Mouse (Mus musculus): ENCODE data around the gene Hnf4a. TPM values are rescaled to one million over a fixed set of nuclear protein-coding genes. Genes with fewer than 3 reads are reported as not detected.

The Hnf4a gene
- polyA plus RNA-seq, 1 experiment from 2014 or later = 27.5 TPM

DNA sequence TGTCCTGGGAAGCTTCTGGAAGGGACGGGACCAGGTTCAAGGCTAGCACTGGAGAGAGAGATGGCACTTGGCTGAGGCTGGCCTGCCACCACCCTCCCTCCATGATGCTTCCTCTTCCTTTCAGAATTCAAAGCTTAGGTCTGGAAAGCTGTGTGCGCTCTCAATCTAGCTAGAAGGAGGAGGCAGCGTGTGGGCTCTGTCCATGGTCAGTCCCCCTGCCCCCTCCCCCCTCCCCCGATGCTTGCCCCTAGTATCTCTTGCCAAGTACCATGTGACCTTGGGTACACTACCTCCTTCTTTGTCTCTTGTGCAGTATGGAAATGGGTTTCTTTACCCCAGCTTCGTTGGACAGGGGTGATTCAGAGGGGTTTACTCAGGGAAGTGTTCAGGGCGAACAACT is 42.2 kb downstream of the Hnf4a start:
- ATAC-seq (peak; percentile 18), DNase-seq (peak; percentile 39)
- H3K9ac ChIP-seq (replicated peaks) = peak overlapping the region; percentile 77

GRCm38 (mm10) chr2:163549786-163550185 is 43.2 kb downstream of the Hnf4a start:
- no peak for TF ChIP-seq EP300 (IDR thresholded peaks at IDR 0.05; ENCODE audit: low read depth)
- no peak for TF ChIP-seq CTCF (IDR thresholded peaks at IDR 0.05; ENCODE audit: low read depth)
- WGBS (ENCODE audit: insufficient replicate concordance) = 63% methylated on average over 6 of the region's 6 CpGs
- peak overlapping the region; percentile 77 for H3K9ac ChIP-seq (replicated peaks)
- H3K27me3 ChIP-seq (ENCODE audit: insufficient read depth, low read length) = no peaks in the 10 kb centered on the region
- H3K9me3 ChIP-seq (ENCODE audit: low read length) = no peaks in the 10 kb centered on the region
- DNase-seq (peak; percentile 27), ATAC-seq (no peak)
- peak overlapping the region; percentile 84 for H3K27ac ChIP-seq (ENCODE audit: low read depth)
- peak overlapping the region; percentile 50 for H3K4me3 ChIP-seq (ENCODE audit: low read depth, low read length)
- H3K4me2 ChIP-seq (ENCODE audit: low read depth, low read length) = peak overlapping the region; percentile 61
- peaks cover 23% of the 10 kb centered on the region for H3K4me1 ChIP-seq (ENCODE audit: insufficient read depth)
- peaks cover 7% of the 10 kb centered on the region for H3K36me3 ChIP-seq (replicated peaks; ENCODE audit: insufficient read depth, low read length)

More for the DNA sequence above, 42.2 kb downstream of the Hnf4a start:
- 43% methylated on average over 6 of the region's 6 CpGs for WGBS (ENCODE audit: insufficient replicate concordance)
- Histone ChIP-seq H3K36me3 (replicated peaks; ENCODE audit: insufficient read depth, low read length) (peaks cover 5% of the 10 kb centered on the region), H3K27me3 (ENCODE audit: insufficient read depth, low read length) (no peaks in the 10 kb centered on the region), H3K9me3 (ENCODE audit: low read length) (no peaks in the 10 kb centered on the region), H3K4me2 (ENCODE audit: low read depth, low read length) (peak overlapping the region; percentile 61), H3K4me3 (ENCODE audit: low read depth, low read length) (peak overlapping the region; percentile 50), H3K4me1 (ENCODE audit: insufficient read depth) (peaks cover 23% of the 10 kb centered on the region), H3K27ac (ENCODE audit: low read depth) (peak overlapping the region; percentile 84)
- TF ChIP-seq EP300 (IDR thresholded peaks at IDR 0.05; ENCODE audit: low read depth) (no peak), CTCF (IDR thresholded peaks at IDR 0.05; ENCODE audit: low read depth) (no peak)

GRCm38 (mm10) chr2:163552518-163552929 is 45.9 kb downstream of the Hnf4a start:
- H3K9me3 ChIP-seq (ENCODE audit: low read length) = no peaks in the 10 kb centered on the region
- H3K9ac ChIP-seq (replicated peaks) = peak overlapping the region; percentile 16; the same call in 1 of the 2 replicates
- TF ChIP-seq EP300 (IDR thresholded peaks at IDR 0.05; ENCODE audit: low read depth) = no peak
- no peak for DNase-seq
- H3K36me3 ChIP-seq (replicated peaks; ENCODE audit: insufficient read depth, low read length) = peaks cover 7% of the 10 kb centered on the region
- WGBS (ENCODE audit: insufficient replicate concordance) = 16% methylated on average over 8 of the region's 8 CpGs
- H3K27me3 ChIP-seq (ENCODE audit: insufficient read depth, low read length) = no peaks in the 10 kb centered on the region
- peak; percentile 2; the same call in 1 of the 2 replicates for ATAC-seq
- no peak overlapping the region for H3K4me3 ChIP-seq (ENCODE audit: low read depth, low read length)
- peaks cover 23% of the 10 kb centered on the region for H3K4me1 ChIP-seq (ENCODE audit: insufficient read depth)
- peak overlapping the region; percentile 45; the same call in 1 of the 2 replicates for H3K4me2 ChIP-seq (ENCODE audit: low read depth, low read length)
- peak overlapping the region; percentile 51 for H3K27ac ChIP-seq (ENCODE audit: low read depth)

GRCm38 (mm10) chr2:163554425-163554982 is 47.9 kb downstream of the Hnf4a start:
- no peaks in the 10 kb centered on the region for H3K9me3 ChIP-seq (ENCODE audit: low read length)
- no peak overlapping the region for H3K9ac ChIP-seq (replicated peaks)
- ATAC-seq (no peak), DNase-seq (no peak)
- H3K36me3 ChIP-seq (replicated peaks; ENCODE audit: insufficient read depth, low read length) = peaks cover 14% of the 10 kb centered on the region
- WGBS (ENCODE audit: insufficient replicate concordance) = 64% methylated on average over 4 of the region's 4 CpGs
- H3K4me1 ChIP-seq (ENCODE audit: insufficient read depth) = peaks cover 32% of the 10 kb centered on the region
- no peak for TF ChIP-seq CTCF (IDR thresholded peaks at IDR 0.05; ENCODE audit: low read depth)
- no peak for TF ChIP-seq EP300 (IDR thresholded peaks at IDR 0.05; ENCODE audit: low read depth)
- H3K4me3 ChIP-seq (ENCODE audit: low read depth, low read length) = no peak overlapping the region
- no peaks in the 10 kb centered on the region for H3K27me3 ChIP-seq (ENCODE audit: insufficient read depth, low read length)
- H3K27ac ChIP-seq (ENCODE audit: low read depth) = peak overlapping the region; percentile 78
- no peak overlapping the region for H3K4me2 ChIP-seq (ENCODE audit: low read depth, low read length)

DNA sequence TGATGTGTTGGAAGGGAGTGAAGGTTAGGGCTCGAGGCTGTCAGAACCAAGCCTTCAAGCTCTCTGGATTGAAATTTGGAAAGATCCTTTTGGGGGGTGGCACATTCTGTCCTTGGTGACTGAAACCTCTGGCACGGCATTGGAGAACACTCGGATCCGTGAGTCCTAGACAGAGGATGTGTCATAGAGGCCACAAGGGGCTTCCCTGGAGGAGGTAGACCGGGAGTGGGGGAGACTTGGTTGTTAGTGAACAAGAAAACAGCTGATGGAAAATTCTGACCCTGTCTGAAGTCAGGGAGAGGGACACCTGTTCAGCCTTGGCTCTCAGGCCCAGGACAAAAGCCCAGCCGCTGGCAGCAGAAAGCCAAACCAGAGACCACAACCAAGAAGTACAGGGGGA is 48.4 kb downstream of the Hnf4a start:
- Histone ChIP-seq H3K4me2 (ENCODE audit: low read depth, low read length) (peak overlapping the region; percentile 7; the same call in 1 of the 2 replicates), H3K36me3 (replicated peaks; ENCODE audit: insufficient read depth, low read length) (peaks cover 14% of the 10 kb centered on the region), H3K4me1 (ENCODE audit: insufficient read depth) (peaks cover 32% of the 10 kb centered on the region), H3K27ac (ENCODE audit: low read depth) (peak overlapping the region; percentile 78), H3K9ac (replicated peaks) (peak overlapping the region; percentile 36; the same call in 1 of the 2 replicates), H3K27me3 (ENCODE audit: insufficient read depth, low read length) (no peaks in the 10 kb centered on the region), H3K9me3 (ENCODE audit: low read length) (no peaks in the 10 kb centered on the region), H3K4me3 (ENCODE audit: low read depth, low read length) (no peak overlapping the region)
- TF ChIP-seq CTCF (IDR thresholded peaks at IDR 0.05; ENCODE audit: low read depth) (no peak), EP300 (IDR thresholded peaks at IDR 0.05; ENCODE audit: low read depth) (no peak)
- ATAC-seq = peak; percentile 3; the same call in 1 of the 2 replicates
- DNase-seq = no peak
- WGBS (ENCODE audit: insufficient replicate concordance) = 75% methylated on average over 6 of the region's 6 CpGs

DNA sequence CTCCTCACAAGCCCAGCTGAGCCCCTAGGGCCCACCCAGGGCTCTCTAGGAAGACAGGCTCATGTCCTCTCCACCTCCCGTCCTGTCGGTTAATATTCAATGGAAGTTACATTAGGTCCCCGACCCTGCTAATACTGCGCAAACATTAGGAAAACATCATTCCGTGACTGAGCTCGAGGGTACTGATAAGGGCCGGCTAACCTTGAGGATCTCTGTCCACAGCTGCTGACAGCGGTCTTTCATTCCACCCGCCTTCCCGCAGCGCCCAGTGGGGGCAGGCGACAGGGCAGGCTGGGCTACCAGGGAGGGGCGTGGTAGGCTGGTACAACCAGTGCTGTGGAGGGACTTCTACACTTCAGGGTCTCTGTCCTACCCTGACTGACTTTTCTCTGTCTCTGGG is 48.8 kb downstream of the Hnf4a start:
- Histone ChIP-seq H3K4me2 (ENCODE audit: low read depth, low read length) (peak overlapping the region; percentile 7; the same call in 1 of the 2 replicates), H3K4me3 (ENCODE audit: low read depth, low read length) (no peak overlapping the region), H3K9ac (replicated peaks) (peak overlapping the region; percentile 36; the same call in 1 of the 2 replicates), H3K27ac (ENCODE audit: low read depth) (peak overlapping the region; percentile 78), H3K27me3 (ENCODE audit: insufficient read depth, low read length) (no peaks in the 10 kb centered on the region), H3K4me1 (ENCODE audit: insufficient read depth) (peaks cover 32% of the 10 kb centered on the region), H3K9me3 (ENCODE audit: low read length) (no peaks in the 10 kb centered on the region), H3K36me3 (replicated peaks; ENCODE audit: insufficient read depth, low read length) (peaks cover 14% of the 10 kb centered on the region)
- DNase-seq (peak; percentile 60), ATAC-seq (peak; percentile 64)
- TF ChIP-seq CTCF (IDR thresholded peaks at IDR 0.05; ENCODE audit: low read depth) (no peak), EP300 (IDR thresholded peaks at IDR 0.05; ENCODE audit: low read depth) (peak; percentile 53; the same call in 1 of the 2 replicates)
- WGBS (ENCODE audit: insufficient replicate concordance) = 45% methylated on average over 13 of the region's 13 CpGs

Measured in liver, postnatal 0 days (tissue).